Mouse (Mus musculus): ENCODE data around the gene Spx. TPM values are rescaled to one million over a fixed set of nuclear protein-coding genes. Genes with fewer than 3 reads are reported as not detected.

Spx gene
- polyA plus RNA-seq, 1 experiment from 2014 or later = not detected

Other genes starting within 250 kb of the Spx start
- gene Slco1a6, start 204.9 kb upstream of the Spx start, polyA plus RNA-seq (2018) = not detected in 3 replicates
- gene Iapp, start 115.0 kb upstream of the Spx start, polyA plus RNA-seq (2018) = not detected in 3 replicates
- gene Slco1a5, start 90.5 kb upstream of the Spx start, polyA plus RNA-seq (2018) = not detected in 3 replicates
- gene Pyroxd1, start 67.8 kb upstream of the Spx start, polyA plus RNA-seq (2018) = 7.2 to 9.4 TPM (median 7.9 TPM) in 3 replicates
- 14.2 to 21.2 TPM (median 14.7 TPM) in 3 replicates for gene Recql, start 26.4 kb upstream of the Spx start, polyA plus RNA-seq (2018)
- 25.6 to 53.6 TPM (median 31.5 TPM) in 3 replicates for gene Golt1b, start 26.2 kb upstream of the Spx start, polyA plus RNA-seq (2018)
- not detected in 3 replicates for gene Gys2, start 59.7 kb downstream of the Spx start, polyA plus RNA-seq (2018)
- gene Ldhb, start 94.5 kb downstream of the Spx start, polyA plus RNA-seq (2018) = 4.8 to 7.8 TPM (median 7.2 TPM) in 3 replicates
- not detected in 3 replicates for gene Kcnj8, start 158.2 kb downstream of the Spx start, polyA plus RNA-seq (2018)

Data from macrophage (primary cell).